In the genomic region with DNA sequence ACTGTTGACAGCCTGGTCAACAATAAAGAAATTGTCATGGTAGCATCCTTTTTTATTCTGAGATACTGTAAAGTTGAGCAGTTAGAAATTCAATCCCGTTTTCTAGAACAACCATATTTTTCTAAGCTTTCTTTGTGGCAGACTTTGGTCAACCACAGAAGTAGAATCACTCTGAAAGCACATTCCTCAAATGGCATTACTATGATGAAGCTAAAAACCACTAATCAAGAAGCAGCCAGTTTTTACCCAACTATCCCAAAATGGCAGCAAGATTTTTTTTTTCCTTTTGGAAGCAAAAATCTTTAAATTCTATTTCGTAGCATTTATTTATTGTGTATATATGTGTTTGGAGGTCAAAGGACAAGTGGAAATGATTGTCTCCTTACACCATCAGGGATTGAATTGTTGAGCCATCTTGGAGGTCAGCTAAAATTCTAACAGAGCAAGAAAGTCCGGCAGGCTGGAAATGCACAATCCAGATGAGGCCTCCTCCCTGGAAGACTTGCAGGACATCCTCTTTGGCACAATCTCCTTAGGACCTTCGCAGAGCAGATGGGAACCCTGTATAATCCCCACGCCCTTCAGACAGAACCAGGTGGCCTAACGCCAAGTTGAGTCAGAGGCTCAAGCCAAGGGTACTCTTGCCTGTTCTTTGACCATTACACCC, we compare ENCODE assay signal across 8 mouse cellular contexts. TPM values are rescaled to one million over a fixed set of nuclear protein-coding genes. Genes with fewer than 3 reads are reported as not detected.
A peak's percentile ranks its signal among the peaks of the same experiment; 100 is the strongest.
DNase-seq lines count a peak whose midpoint lies in the region; ATAC-seq and TF ChIP-seq lines count a peak whose summit lies in the region.

No protein-coding gene starts in this region.

- H3K9ac ChIP-seq in neural tube, embryonic 12.5 days, result 0 out of 2 replicates have a peak overlapping the region, but pooled peaks have one; percentile 9

- no peaks in the 10 kb centered on the region for H3K36me3 ChIP-seq in neural tube, embryonic 12.5 days

- no peaks in the 10 kb centered on the region for H3K9me3 ChIP-seq in neural tube, embryonic 12.5 days

- peak; percentile 2 for ATAC-seq in inflammation-experienced regulatory T-cells, adult 6 months
- ATAC-seq in neural tube, embryonic 12.5 days (ENCODE audit: low FRiP score, low read depth), result no peak

- WGBS in neural tube, embryonic 12.5 days, result 38% methylated on average over 6 of the region's 6 CpGs

- H3K27ac ChIP-seq in layer of hippocampus, adult 2 months, result peak overlapping the region; percentile 76
- peak overlapping the region; percentile 3; the same call in 1 of the 2 replicates for H3K27ac ChIP-seq in neural tube, embryonic 12.5 days

- peak overlapping the region; percentile 70 for H3K4me3 ChIP-seq in layer of hippocampus, adult 2 months
- peak overlapping the region; percentile 68 for H3K4me3 ChIP-seq in neural tube, embryonic 12.5 days

- TF ChIP-seq CTCF in layer of hippocampus, adult 2 months (conservative IDR thresholded peaks at IDR 0.05), result no peak

- no peak for DNase-seq in layer of hippocampus, adult 2 months (ENCODE audit: low spot score in 2 of 2)
- no peak for DNase-seq in layer of hippocampus, postnatal 14 days (ENCODE audit: low spot score in 2 of 2)
- peak; percentile 12 for DNase-seq in c-Kit-negative CD71-positive TER-119-positive erythroid progenitor cells, embryonic 14.5 days (ENCODE audit: low read depth, low spot score)
- DNase-seq in MN1 (ENCODE audit: low spot score), result no peak
- no peak for DNase-seq in cerebellum, postnatal 10 days
- no peak for DNase-seq in kidney, postnatal 4 days

- peak overlapping the region; percentile 59 for H3K4me2 ChIP-seq in neural tube, embryonic 12.5 days (replicated peaks)

- H3K27me3 ChIP-seq in neural tube, embryonic 12.5 days (replicated peaks), result no peaks in the 10 kb centered on the region

- peaks cover 15% of the 10 kb centered on the region for H3K4me1 ChIP-seq in neural tube, embryonic 12.5 days

RNA-seq across cellular contexts. Expression of a gene that starts 0.8 kb away (rescaled TPM):
- total RNA-seq in layer of hippocampus, adult 2 months (2021), result 10 to 100 TPM; 20.7 to 22.6 TPM
- 10 to 100 TPM; 30.2 to 32.9 TPM for total RNA-seq in layer of hippocampus, postnatal 14 days (2021)
- 100 to 1,000 TPM in 2 of 3 experiments, 10 to 100 TPM in 1; 96.1 to 111 (median 106) TPM for polyA plus RNA-seq in inflammation-experienced regulatory T-cells, adult 6 months (2017; shearing (Covaris generic))
- polyA plus RNA-seq in neural tube, embryonic 12.5 days (2016; fragmentation: Nextera tagmentation; extraction: Ambion mirVana), result 73.0 and 78.0 TPM in 2 replicates
